Mouse (Mus musculus) C2C12 (cell line): ENCODE measurements around the gene Gm29564.
"Not testable (repeated sequence)": the region's sequence is repeated elsewhere in the genome, so short reads cannot be mapped to it uniquely, and the experiment has no call there.

ENCODE experiments used
- CTCF ChIP-seq: IDR thresholded peaks from one replicate; pipeline ENCODE4 v1.5.1; 2011; ENCODE audit not compliant: control insufficient read depth, insufficient read depth, insufficient read length
- MYOD1 ChIP-seq: IDR thresholded peaks from one replicate; pipeline ENCODE4 v1.6.1; 2011; ENCODE audit warnings: low read depth; ENCODE audit not compliant: control insufficient read depth, insufficient read length

DNA sequence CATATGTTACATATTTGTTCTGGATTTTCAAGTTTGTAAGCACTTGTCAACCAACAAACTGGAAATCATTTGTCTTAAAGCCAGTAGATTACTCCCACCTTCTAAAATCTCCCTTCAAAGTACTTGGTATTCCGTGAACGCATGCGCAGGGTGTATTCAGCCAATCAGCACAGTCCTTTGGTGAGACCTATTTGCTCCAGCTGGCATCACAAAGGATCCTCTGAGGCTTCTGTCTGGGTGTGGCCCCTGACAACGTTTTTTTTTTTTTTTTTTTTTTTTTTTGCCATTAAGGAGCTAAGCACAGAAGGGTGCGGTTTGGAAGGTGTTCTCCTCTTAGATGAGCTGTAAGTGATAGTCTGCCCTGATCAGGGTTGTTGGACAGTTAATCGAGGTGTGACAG, at the start of gene Gm29564:
- not testable (repeated sequence) for TF ChIP-seq CTCF, MYOD1
